Mouse (Mus musculus) MEL (cell line): ENCODE measurements around the gene Snupn. TPM values are rescaled to one million over a fixed set of nuclear protein-coding genes. Genes with fewer than 3 reads are reported as not detected.
A peak's percentile ranks its signal among the peaks of the same experiment; 100 is the strongest.

Experiments
- DNase-seq: peaks from one replicate; pipeline ENCODE4 v3.0.0; 2011; ENCODE audit warnings: low read depth, low spot score
- H3K27ac ChIP-seq: 2 replicates; pipeline ENCODE4 v1.5.1; 2012; ENCODE audit warnings: low read depth, mild to moderate bottlenecking, control low read depth, low read length, moderate library complexity; ENCODE audit not compliant: control insufficient read depth
- H3K27me3 ChIP-seq, 2 experiments: fragments of 150-350 bp in 1 of 2; sonication (generic) in 1 of 2; 2 replicates each; pipeline ENCODE4 v1.6.1; 2012; ENCODE audit warnings: low read length in 2 of 2, mild to moderate bottlenecking in 2 of 2, improper control_type of control experiment in 1 of 2, moderate library complexity in 1 of 2; ENCODE audit not compliant: insufficient read depth in 2 of 2, control insufficient read depth in 1 of 2
- H3K36me3 ChIP-seq, 2 experiments: 2 replicates each; pipeline ENCODE4 v1.6.1; 2012 to 2014; ENCODE audit warnings: low read length in 2 of 2, improper control_type of control experiment in 1 of 2, inconsistent platforms in 1 of 2, mild to moderate bottlenecking in 1 of 2; ENCODE audit not compliant: insufficient read depth in 2 of 2, control insufficient read depth in 1 of 2
- H3K4me1 ChIP-seq, 2 experiments: fragments of 150-350 bp in 1 of 2; sonication (generic) in 1 of 2; 2 replicates each; pipeline ENCODE4 v1.6.1; 2012; ENCODE audit warnings: low read length in 2 of 2, improper control_type of control experiment in 1 of 2, mild to moderate bottlenecking in 1 of 2; ENCODE audit not compliant: insufficient read depth in 2 of 2, control insufficient read depth in 1 of 2
- H3K4me3 ChIP-seq, 2 experiments: fragments of 150-350 bp in 1 of 2; sonication (generic) in 1 of 2; 2 replicates each; pipeline ENCODE4 v1.5.1; 2012; ENCODE audit warnings: low read depth in 2 of 2, low read length in 2 of 2, mild to moderate bottlenecking in 2 of 2, moderate library complexity in 2 of 2, control low read depth in 1 of 2, improper control_type of control experiment in 1 of 2; ENCODE audit not compliant: control insufficient read depth in 1 of 2, insufficient read depth in 1 of 2
- H3K79me2 ChIP-seq: 2 replicates; pipeline ENCODE4 v1.6.1; 2012; ENCODE audit warnings: mild to moderate bottlenecking, low read length, moderate library complexity; ENCODE audit not compliant: control insufficient read depth, poor library complexity, insufficient read depth
- H3K9ac ChIP-seq: 2 replicates; pipeline ENCODE4 v1.6.1; 2012; ENCODE audit warnings: low read depth, mild to moderate bottlenecking, control low read depth, low read length, moderate library complexity; ENCODE audit not compliant: control insufficient read depth, poor library complexity, severe bottlenecking
- H3K9me3 ChIP-seq: fragments of 150-350 bp; sonication (generic); replicated peaks from 2 replicates; pipeline ENCODE4 v1.6.1; 2012; ENCODE audit warnings: mild to moderate bottlenecking, low read length, improper control_type of control experiment, moderate library complexity; ENCODE audit not compliant: insufficient read depth
- BHLHE40 ChIP-seq: IDR thresholded peaks from 2 replicates; pipeline ENCODE4 v1.6.1; 2012; ENCODE audit warnings: low read depth, mild to moderate bottlenecking, inconsistent platforms, low read length, improper control_type of control experiment, borderline replicate concordance
- CHD2 ChIP-seq: IDR thresholded peaks from 2 replicates; pipeline ENCODE4 v1.6.1; 2011; ENCODE audit warnings: low read length, improper control_type of control experiment
- CTCF ChIP-seq, 3 experiments: IDR thresholded peaks in 2 of 3; conservative IDR thresholded peaks in 1 of 3; 2 replicates each; pipeline ENCODE4 v1.5.1; 2011 to 2012; ENCODE audit warnings: low read length in 3 of 3, low read depth in 2 of 3, mild to moderate bottlenecking in 2 of 3, improper control_type of control experiment in 1 of 3, inconsistent platforms in 1 of 3, mixed read lengths in 1 of 3, moderate library complexity in 1 of 3; ENCODE audit not compliant: control insufficient read depth in 1 of 3, insufficient read depth in 1 of 3, poor library complexity in 1 of 3, severe bottlenecking in 1 of 3
- E2F4 ChIP-seq: IDR thresholded peaks from 2 replicates; pipeline ENCODE4 v1.6.1; 2011; ENCODE audit warnings: low read depth, low read length, improper control_type of control experiment, borderline replicate concordance
- ELF1 ChIP-seq: IDR thresholded peaks from 2 replicates; pipeline ENCODE4 v1.6.1; 2014; ENCODE audit warnings: low read depth, mild to moderate bottlenecking, inconsistent platforms, low read length, improper control_type of control experiment, moderate library complexity
- EP300 ChIP-seq, 2 experiments: IDR thresholded peaks; 2 replicates each; pipeline ENCODE4 v1.6.1; 2011; ENCODE audit warnings: improper control_type of control experiment in 2 of 2, low read length in 2 of 2, low read depth in 1 of 2, mild to moderate bottlenecking in 1 of 2
- ETS1 ChIP-seq: IDR thresholded peaks from 2 replicates; pipeline ENCODE4 v1.6.1; 2012; ENCODE audit warnings: low read depth, mild to moderate bottlenecking, inconsistent platforms, low read length, improper control_type of control experiment, moderate library complexity
- GABPA ChIP-seq: IDR thresholded peaks from 2 replicates; pipeline ENCODE4 v1.6.1; 2012; ENCODE audit warnings: low read depth, mild to moderate bottlenecking, inconsistent platforms, low read length, improper control_type of control experiment, moderate library complexity
- GATA1 ChIP-seq: IDR thresholded peaks from 2 replicates; pipeline ENCODE4 v1.6.1; 2011; ENCODE audit warnings: low read depth, low read length, improper control_type of control experiment
- JUND ChIP-seq: IDR thresholded peaks from 2 replicates; pipeline ENCODE4 v1.6.1; 2011; ENCODE audit warnings: low read depth, mild to moderate bottlenecking, improper control_type of control experiment, low read length
- KAT2A ChIP-seq: conservative IDR thresholded peaks from 2 replicates; pipeline ENCODE4 v1.6.1; 2012; ENCODE audit warnings: low read depth, low read length, improper control_type of control experiment, inconsistent platforms
- MAX ChIP-seq: IDR thresholded peaks from 2 replicates; pipeline ENCODE4 v1.6.1; 2011; ENCODE audit warnings: low read length, improper control_type of control experiment
- MAZ ChIP-seq: IDR thresholded peaks from 2 replicates; pipeline ENCODE4 v1.6.1; 2012; ENCODE audit warnings: low read depth, mild to moderate bottlenecking, inconsistent platforms, low read length, improper control_type of control experiment
- MEF2A ChIP-seq: IDR thresholded peaks from 2 replicates; pipeline ENCODE4 v1.6.1; 2014; ENCODE audit warnings: low read depth, mild to moderate bottlenecking, inconsistent platforms, low read length, improper control_type of control experiment; ENCODE audit not compliant: poor library complexity, insufficient replicate concordance, severe bottlenecking; ENCODE audit errors: extremely low read depth
- MXI1 ChIP-seq: IDR thresholded peaks from 2 replicates; pipeline ENCODE4 v1.6.1; 2011; ENCODE audit warnings: mild to moderate bottlenecking, low read depth, low read length, improper control_type of control experiment
- MYB ChIP-seq: IDR thresholded peaks from 2 replicates; pipeline ENCODE4 v1.6.1; 2011; ENCODE audit warnings: mild to moderate bottlenecking, low read depth, low read length, improper control_type of control experiment
- MYC ChIP-seq: IDR thresholded peaks from 2 replicates; pipeline ENCODE4 v1.6.1; 2011; ENCODE audit warnings: low read depth, mild to moderate bottlenecking, low read length, improper control_type of control experiment, moderate library complexity
- NELFE ChIP-seq: IDR thresholded peaks from 2 replicates; pipeline ENCODE4 v1.6.1; 2011; ENCODE audit warnings: low read depth, low read length, improper control_type of control experiment
- POLR2A ChIP-seq, 2 experiments: IDR thresholded peaks; 2 replicates each; pipeline ENCODE4 v1.6.1; 2011 to 2012; ENCODE audit warnings: low read length in 2 of 2, mild to moderate bottlenecking in 2 of 2, control low read depth in 1 of 2, improper control_type of control experiment in 1 of 2, low read depth in 1 of 2, moderate library complexity in 1 of 2; ENCODE audit not compliant: control insufficient read depth in 1 of 2, insufficient read depth in 1 of 2, poor library complexity in 1 of 2
- POLR2AphosphoS5 ChIP-seq: IDR thresholded peaks from 2 replicates; pipeline ENCODE4 v1.6.1; 2012; ENCODE audit warnings: low read depth, borderline replicate concordance, mild to moderate bottlenecking, inconsistent platforms, low read length, moderate library complexity, mixed read lengths
- RAD21 ChIP-seq: IDR thresholded peaks from 2 replicates; pipeline ENCODE4 v1.6.1; 2011; ENCODE audit warnings: mild to moderate bottlenecking, low read depth, low read length, improper control_type of control experiment
- RCOR1 ChIP-seq: IDR thresholded peaks from 2 replicates; pipeline ENCODE4 v1.6.1; 2012; ENCODE audit warnings: low read depth, mild to moderate bottlenecking, inconsistent platforms, low read length, improper control_type of control experiment
- SIN3A ChIP-seq: IDR thresholded peaks from 2 replicates; pipeline ENCODE4 v1.6.1; 2012; ENCODE audit warnings: low read length, improper control_type of control experiment, inconsistent platforms
- TAL1 ChIP-seq: IDR thresholded peaks from 2 replicates; pipeline ENCODE4 v1.6.1; 2012; ENCODE audit warnings: mild to moderate bottlenecking, inconsistent platforms, low read length, moderate library complexity, mixed read lengths
- TBP ChIP-seq: IDR thresholded peaks from 2 replicates; pipeline ENCODE4 v1.8.0; 2011; ENCODE audit warnings: low read depth, low read length, improper control_type of control experiment
- TCF12 ChIP-seq: IDR thresholded peaks from 2 replicates; pipeline ENCODE4 v1.6.1; 2014; ENCODE audit warnings: low read depth, mild to moderate bottlenecking, inconsistent platforms, low read length, improper control_type of control experiment, moderate library complexity
- UBTF ChIP-seq: IDR thresholded peaks from 2 replicates; pipeline ENCODE4 v1.6.1; 2012; ENCODE audit warnings: low read depth, mild to moderate bottlenecking, inconsistent platforms, low read length, improper control_type of control experiment, moderate library complexity, borderline replicate concordance; ENCODE audit not compliant: insufficient read depth
- USF1 ChIP-seq: IDR thresholded peaks from 2 replicates; pipeline ENCODE4 v1.6.1; 2014; ENCODE audit warnings: low read depth, mild to moderate bottlenecking, inconsistent platforms, low read length, improper control_type of control experiment, moderate library complexity
- USF2 ChIP-seq, 2 experiments: IDR thresholded peaks; 2 replicates each; pipeline ENCODE4 v1.6.1; 2011 to 2012; ENCODE audit warnings: improper control_type of control experiment in 2 of 2, low read length in 2 of 2, borderline replicate concordance in 1 of 2, inconsistent platforms in 1 of 2, low read depth in 1 of 2, mild to moderate bottlenecking in 1 of 2; ENCODE audit not compliant: insufficient read depth in 1 of 2
- ZC3H11A ChIP-seq: IDR thresholded peaks from 2 replicates; pipeline ENCODE4 v1.6.1; 2012; ENCODE audit warnings: low read depth, mild to moderate bottlenecking, inconsistent platforms, low read length, improper control_type of control experiment
- ZNF384 ChIP-seq: IDR thresholded peaks from 2 replicates; pipeline ENCODE4 v1.6.1; 2012; ENCODE audit warnings: low read depth, mild to moderate bottlenecking, inconsistent platforms, low read length, improper control_type of control experiment
- polyA plus RNA-seq, 2 experiments: library from polyadenylated mRNA; stranded (reverse) in 1 of 2; unstranded in 1 of 2; fragments of >175 nt in 1 of 2; fragments of >200 nt in 1 of 2; gene quantifications; 2 replicates each; pipeline versions ENCODE4 v1.2.1 to v1.2.4; 2012; ENCODE audit warnings: low replicate concordance in 2 of 2, low read depth in 1 of 2; ENCODE audit not compliant: insufficient read length in 2 of 2, insufficient read depth in 1 of 2, missing spikeins in 1 of 2
- total RNA-seq: library from RNA; depleted of rRNA; stranded (reverse); fragments of 300-350 nt; gene quantifications from 2 replicates; pipeline ENCODE4 v1.2.3, GENCODE M21; 2012

Snupn gene
- total and polyA plus RNA-seq, 3 experiments = 14.6 to 14.7 TPM; not detected in 1

GRCm38 (mm10) chr9:56970158-56970557 is 19.5 kb downstream of the Snupn start (continued):
- TF ChIP-seq MXI1 = no peak

- no peak overlapping the region for H3K4me3 ChIP-seq
- no peak for TF ChIP-seq UBTF
- peak; percentile 75 for TF ChIP-seq GATA1
- no peak for TF ChIP-seq E2F4
- no peak for TF ChIP-seq USF1
- TF ChIP-seq USF2 (IDR thresholded peaks at IDR 0.05; ENCODE audit: borderline replicate concordance in 1 of 2, insufficient read depth in 1 of 2, low read depth in 1 of 2, low read length in 2 of 2) = no peak
- TF ChIP-seq MAX = no peak
- 0 out of 2 replicates have a peak, but pooled peaks have one; percentile 18 for TF ChIP-seq ZC3H11A
- 0 out of 2 replicates have a peak, but pooled peaks have one; percentile 61 for TF ChIP-seq ZNF384
- TF ChIP-seq CTCF (IDR thresholded peaks at IDR 0.05 in 2 of 3, conservative IDR thresholded peaks at IDR 0.05 in 1 of 3; ENCODE audit: control insufficient read depth in 1 of 3, insufficient read depth in 1 of 3, low read depth in 2 of 3, low read length in 3 of 3, poor library complexity in 1 of 3, severe bottlenecking in 1 of 3) = no peak
- peak; percentile 41; the same call in 1 of the 2 replicates for TF ChIP-seq ETS1
- no peak for TF ChIP-seq SIN3A
- no peak for TF ChIP-seq NELFE
- TF ChIP-seq CHD2 = no peak
- TF ChIP-seq MAZ = 0 out of 2 replicates have a peak, but pooled peaks have one; percentile 33
- TF ChIP-seq MYC = no peak
- TF ChIP-seq KAT2A = no peak
- TF ChIP-seq TBP = no peak
- TF ChIP-seq MYB = no peak
- TF ChIP-seq EP300 (IDR thresholded peaks at IDR 0.05; ENCODE audit: low read depth in 1 of 2, low read length in 2 of 2) = peak; percentile 61 to 63
- TF ChIP-seq MEF2A = no peak
- TF ChIP-seq POLR2A (IDR thresholded peaks at IDR 0.05; ENCODE audit: control insufficient read depth in 1 of 2, insufficient read depth in 1 of 2, low read depth in 1 of 2, low read length in 2 of 2, poor library complexity in 1 of 2) = no peak
- TF ChIP-seq BHLHE40 = no peak
- TF ChIP-seq GABPA = no peak
- no peak for TF ChIP-seq MXI1
- no peak for TF ChIP-seq POLR2AphosphoS5
- TF ChIP-seq ELF1 = no peak
- no peak for TF ChIP-seq JUND
- no peak for TF ChIP-seq TAL1
- TF ChIP-seq RAD21 = no peak
- TF ChIP-seq RCOR1 = no peak
- TF ChIP-seq TCF12 = peak; percentile 60; the same call in 1 of the 2 replicates
- H3K79me2 ChIP-seq = no peaks in the 10 kb centered on the region
- no peak for DNase-seq
- H3K9ac ChIP-seq = no peak overlapping the region
- peaks cover 23 to 36% of the 10 kb centered on the region in 2 experiments for H3K4me1 ChIP-seq
- H3K9me3 ChIP-seq = no peaks in the 10 kb centered on the region
- H3K27ac ChIP-seq = peak overlapping the region; percentile 21; the same call in 1 of the 2 replicates
- H3K27me3 ChIP-seq = no peaks in the 10 kb centered on the region
- H3K36me3 ChIP-seq = peaks cover 0 to 46% of the 10 kb centered on the region in 2 experiments; a peak in 3 of 4 replicates
Observed at GRCm38 (mm10) chr9:56973960-56974524, 23.4 kb downstream of the Snupn start.
